Mouse (Mus musculus) CH12F3 (cell line): ENCODE results near the gene Ints14.

ENCODE experiments used
- in situ Hi-C: fragments of 300-500 bp; cut with MboI; formaldehyde crosslinking; loops from 2 replicates; pipeline ENCODE4 v1.14.3; 2020; ENCODE audit warnings: low sequenced_read_pairs

Gene Ints14

DNA sequence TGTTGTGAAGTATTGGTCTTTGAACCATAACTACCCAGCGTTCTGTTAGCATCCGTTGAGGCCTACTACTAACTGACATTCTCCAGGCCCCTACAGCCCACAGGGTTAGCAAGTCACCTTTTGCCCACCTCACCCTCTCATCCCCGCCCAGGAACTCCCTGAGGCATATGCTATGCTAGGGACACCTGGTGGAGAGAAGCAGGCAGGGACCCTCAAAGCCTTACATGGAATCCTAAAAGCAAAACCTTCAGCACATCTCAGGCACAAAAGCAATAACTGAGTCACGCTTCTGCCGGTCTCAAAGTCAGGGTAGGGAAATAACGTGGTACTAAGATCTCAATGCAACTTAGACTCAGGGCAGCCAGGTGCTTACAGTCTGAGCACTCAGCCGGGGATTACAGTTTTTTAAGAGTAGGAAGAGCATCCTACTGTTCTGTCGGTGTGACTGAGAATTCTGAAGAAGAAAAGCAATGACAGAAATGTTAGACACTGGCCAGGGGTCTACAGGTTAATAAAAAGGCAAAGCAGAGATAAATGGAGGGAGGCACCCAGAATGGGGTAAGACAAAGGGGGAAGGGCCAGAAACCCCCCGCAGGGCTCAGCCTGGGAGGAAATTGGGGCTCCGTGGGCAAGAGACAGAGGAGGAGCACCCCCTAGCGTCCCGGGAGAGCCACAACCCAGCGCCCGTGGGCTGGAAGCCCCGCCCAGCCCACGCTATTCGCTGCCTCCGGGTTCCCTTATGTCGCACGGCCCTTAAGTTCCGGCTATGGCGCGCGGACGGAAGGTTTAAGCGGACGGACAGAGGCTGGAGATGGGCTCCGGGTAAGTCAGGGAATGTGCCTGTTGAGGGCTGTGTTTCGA is at the start of gene Ints14:
Ints14 (plus strand) TSS at position 789 of the 861 bp plus-strand sequence.
- in situ Hi-C loops, result no loop called here

GRCm38 (mm10) chr9:64913406-64913805 is 47.3 kb upstream of the Ints14 start:
- in situ Hi-C loops, result no loop called here

DNA sequence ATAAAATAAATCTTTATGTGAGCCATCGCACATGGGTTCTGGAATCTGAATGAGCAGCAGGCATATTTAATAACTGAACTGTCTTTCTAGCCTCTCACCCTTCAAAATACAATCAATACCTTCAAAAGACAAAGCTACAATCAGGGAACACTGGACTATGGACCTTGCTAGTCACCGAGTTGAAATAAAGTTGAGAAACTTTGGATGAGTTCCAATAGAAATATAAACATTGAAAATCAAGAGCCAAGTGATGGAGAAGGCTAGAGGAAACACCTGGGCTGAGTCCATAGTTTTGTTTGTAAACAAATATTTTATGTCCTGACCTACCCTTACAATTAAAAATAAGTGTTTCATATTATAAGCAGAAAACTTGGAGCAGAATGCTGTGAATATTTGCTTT is 46.7 kb upstream of the Ints14 start:
- in situ Hi-C loops, result no loop called here

DNA sequence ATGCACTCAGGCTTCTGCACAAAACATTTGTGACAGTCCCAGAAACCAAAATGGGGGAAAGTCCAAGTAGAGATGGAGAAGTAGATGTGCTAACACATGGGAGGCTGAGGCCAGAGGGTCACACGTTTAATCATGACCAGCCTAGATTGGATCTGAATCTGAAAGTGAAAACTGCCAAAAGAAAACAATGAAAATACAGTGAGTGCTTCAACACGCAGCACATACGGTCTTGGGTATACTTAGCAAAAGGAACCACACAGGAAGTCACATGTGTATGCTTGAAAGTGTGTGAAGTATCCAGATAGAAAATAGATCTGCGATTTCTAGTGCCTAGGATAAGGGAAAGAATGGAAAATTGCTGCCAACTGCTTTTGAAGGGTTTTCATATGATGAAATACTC is 46.1 kb upstream of the Ints14 start:
- in situ Hi-C loops, result no loop called here

DNA sequence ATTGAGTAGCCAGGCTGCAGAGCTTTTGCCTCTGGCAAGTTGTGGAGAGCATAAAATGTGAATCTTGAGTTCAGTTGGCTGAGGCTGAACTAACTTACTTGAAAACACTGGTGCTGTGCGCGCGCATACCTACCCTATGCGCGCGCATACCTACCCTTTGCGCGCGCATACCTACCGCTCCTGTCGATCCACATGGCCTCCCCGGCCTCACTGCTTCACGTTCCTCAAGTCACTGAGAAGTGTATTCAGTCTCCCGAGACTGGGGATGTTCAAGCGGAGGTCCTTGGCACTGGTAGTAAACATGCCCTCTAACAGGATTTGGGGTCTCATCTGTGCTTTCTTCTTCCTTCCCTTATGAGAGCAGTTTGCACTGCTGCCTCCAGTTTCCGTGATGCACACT is 42.1 kb upstream of the Ints14 start:
- in situ Hi-C loops, result no loop called here

- in situ Hi-C loops, result no loop called here
Observed at GRCm38 (mm10) chr9:64925771-64926170, 34.9 kb upstream of the Ints14 start.

GRCm38 (mm10) chr9:64926201-64926991 is 34.3 kb upstream of the Ints14 start:
- in situ Hi-C loops, result no loop called here

DNA sequence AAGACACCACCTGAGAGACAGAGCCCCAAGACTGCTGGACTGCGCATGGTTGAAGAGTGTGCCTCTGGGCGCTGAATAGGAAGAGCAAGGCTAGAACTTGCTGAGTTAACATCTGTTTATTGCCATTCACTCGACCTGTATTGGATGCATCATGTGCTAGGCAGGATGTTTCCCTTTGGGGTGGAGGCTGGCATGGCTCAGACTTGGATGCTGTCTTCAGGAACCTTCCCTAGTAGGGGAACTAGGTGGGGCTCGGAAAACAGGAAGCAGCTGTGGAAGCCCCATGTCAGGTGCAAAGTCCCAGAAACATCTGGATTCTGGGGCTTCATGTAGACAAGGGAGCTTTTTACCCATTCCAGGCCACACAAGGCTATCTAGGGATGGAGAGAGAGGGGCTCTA is 30.4 kb upstream of the Ints14 start:
- in situ Hi-C loops, result no loop called here

DNA sequence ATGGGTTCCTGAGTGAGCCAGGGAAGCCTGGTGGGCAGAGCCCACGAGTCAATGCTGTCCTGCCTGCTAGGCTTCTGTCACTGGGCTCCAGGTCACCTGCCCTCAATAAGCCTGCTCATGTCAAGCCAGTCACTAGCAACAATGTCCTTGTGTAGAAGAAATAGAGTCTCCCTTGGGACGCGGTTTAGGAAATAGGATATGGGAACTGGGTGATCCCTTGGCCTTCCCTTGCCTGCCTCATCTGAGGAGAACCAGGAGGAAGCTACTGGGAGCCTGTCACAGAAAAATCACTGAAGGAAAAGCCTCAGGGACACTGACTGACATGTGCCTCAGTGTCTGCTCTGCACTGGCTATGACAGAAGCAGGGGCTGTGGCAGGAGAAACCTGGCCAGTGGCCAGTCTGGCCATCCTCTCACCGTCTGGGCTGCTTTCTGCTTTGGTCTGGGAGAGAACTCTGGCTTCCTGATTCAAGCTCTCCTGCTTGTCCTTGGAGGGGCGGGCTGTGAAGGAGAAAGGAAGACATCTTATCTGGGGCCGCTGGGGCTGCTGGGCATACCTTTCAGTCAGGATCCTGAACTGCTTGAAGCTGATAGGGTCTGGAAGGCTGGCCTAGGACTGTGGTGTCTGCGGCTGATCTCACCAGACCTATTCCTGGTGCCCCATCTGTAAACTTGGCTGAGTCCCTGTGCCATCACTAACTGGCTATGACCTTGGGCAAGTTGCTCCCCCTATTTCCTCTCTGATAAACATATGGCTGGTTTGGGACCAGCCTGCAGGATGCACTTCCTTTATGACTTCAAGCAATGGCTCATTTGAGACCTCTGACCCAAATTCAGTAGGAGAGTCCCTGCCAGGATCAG is 28.7 kb upstream of the Ints14 start:
- in situ Hi-C loops, result no loop called here

- in situ Hi-C loops, result no loop called here
Observed at GRCm38 (mm10) chr9:64934015-64934754, 26.5 kb upstream of the Ints14 start.

GRCm38 (mm10) chr9:64936508-64936907 is 24.2 kb upstream of the Ints14 start:
- in situ Hi-C loops, result no loop called here

DNA sequence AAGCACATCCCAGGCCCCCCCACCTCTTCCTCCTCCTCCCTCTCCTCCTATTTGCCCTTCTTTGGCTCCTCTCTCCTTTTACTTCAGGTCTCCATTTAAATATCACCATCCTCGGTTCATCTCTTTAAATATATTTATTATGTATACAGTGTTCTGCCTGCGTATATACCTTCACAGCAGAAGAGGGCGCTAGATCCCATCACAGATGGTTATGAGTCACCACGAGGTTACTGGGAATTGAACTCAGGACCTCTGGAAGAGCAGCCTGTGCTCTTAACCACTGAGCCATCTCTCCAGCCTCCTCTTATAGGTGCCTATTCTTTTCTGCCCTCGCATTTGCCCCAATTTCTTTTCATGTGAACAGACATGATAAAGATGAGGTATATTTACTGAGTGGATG is 23.2 kb upstream of the Ints14 start:
- in situ Hi-C loops, result no loop called here

DNA sequence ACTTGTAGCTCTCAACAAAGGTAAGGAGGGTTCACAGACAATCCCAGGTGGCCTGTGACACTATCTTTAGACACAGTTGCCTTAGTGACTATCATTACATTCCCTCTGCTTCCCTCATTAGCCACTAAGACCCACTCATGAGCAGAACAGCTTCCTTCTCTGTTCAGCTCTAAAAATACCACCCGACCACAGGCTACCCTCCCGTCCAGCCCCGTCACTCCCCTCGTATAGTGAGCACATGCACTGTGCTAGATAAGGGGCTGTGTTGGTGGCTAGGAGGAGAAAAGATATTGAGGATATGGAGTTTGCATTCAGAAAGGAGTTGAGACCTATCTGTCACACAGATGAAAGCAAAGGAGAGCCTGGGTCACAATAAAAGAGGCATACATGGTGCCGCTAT is 22.2 kb upstream of the Ints14 start:
- in situ Hi-C loops, result no loop called here

- in situ Hi-C loops, result no loop called here
Observed at GRCm38 (mm10) chr9:64939281-64939680, 21.4 kb upstream of the Ints14 start.

GRCm38 (mm10) chr9:64939790-64940189 is 20.9 kb upstream of the Ints14 start:
- in situ Hi-C loops, result no loop called here

DNA sequence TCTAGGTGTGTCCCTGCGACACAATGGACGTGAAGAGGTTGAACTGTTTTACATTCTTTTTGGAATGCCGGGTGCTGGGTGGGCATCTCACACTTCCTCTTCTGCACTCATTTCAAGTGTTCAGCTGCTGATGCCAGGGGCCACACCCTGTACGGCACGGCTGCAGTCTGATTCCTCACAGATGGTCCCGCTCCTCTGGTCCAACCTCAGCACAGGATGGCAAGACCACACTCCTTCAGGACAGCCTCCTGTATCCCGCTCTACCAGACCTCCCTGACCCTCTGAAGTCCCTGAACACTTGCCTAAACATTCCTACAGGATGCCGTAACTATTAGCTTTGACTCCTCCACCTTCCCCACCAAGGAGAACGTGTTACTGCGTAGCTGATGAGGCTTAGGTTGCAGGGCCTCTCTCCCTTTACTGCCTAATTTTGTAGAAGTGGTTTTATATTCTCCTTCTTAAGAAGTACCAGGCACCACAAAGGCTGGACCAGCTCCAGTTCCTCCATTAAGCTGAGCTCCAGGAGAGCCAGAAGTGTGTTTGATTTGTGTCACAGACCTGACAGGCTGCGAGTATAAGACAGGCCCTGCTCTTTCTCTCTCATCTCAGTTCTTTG is 19.9 kb upstream of the Ints14 start:
- in situ Hi-C loops, result no loop called here

DNA sequence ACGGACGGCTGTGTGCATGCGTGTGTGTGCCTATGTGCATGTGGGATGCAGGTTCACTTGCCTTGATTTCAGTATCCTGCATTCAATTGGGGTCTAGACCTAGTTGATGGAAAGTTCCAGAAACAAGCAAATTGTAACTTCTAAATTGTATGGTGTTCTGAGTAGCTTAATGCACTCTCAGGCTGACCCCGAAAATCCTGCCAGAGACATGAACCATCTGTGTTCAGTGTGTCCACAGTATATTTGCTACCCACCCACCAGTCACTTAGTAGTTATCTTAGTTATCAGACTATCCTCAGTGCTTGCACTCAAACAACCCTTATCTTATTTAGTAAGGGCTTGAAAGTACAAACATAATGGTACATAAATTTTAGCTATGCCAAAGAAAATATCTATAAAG is 19.1 kb upstream of the Ints14 start:
- in situ Hi-C loops, result no loop called here

GRCm38 (mm10) chr9:64943997-64944396 is 16.7 kb upstream of the Ints14 start:
- in situ Hi-C loops, result no loop called here

DNA sequence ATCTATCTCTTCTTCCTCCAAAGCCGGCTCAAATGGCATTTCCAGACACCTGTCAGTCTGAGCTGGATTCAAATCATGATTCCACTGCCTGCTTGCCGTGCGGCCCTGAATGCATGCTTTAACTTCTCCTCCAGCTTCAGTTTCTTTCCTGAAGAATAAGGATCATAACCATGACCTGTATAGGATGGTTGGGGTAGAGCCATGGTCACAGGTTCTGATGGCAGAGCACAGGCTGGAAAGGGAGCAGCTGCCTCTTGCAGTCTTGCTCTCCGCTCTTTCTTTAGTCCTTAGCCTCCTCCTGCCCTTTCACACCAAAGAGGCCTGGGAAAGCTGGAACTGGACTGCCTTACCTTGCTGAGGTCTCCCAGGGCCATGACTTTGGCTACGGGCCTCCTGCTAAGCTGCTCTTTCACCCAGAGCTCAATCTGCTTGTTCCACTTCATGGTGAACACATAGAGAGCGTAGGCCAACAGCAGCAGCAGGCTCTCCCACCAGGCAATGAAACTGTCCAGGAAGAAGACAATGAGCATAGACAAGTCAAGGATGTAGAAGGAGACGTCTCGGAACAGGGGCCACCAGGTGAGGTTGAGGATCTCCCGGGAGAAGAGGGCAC is 13.1 kb upstream of the Ints14 start:
- in situ Hi-C loops, result no loop called here
